Mouse (Mus musculus): ENCODE measurements around the gene Ptges.
A peak's percentile ranks its signal among the peaks of the same experiment; 100 is the strongest.
"Not testable (repeated sequence)": the region's sequence is repeated elsewhere in the genome, so short reads cannot be mapped to it uniquely, and the experiment has no call there.

Gene Ptges

DNA sequence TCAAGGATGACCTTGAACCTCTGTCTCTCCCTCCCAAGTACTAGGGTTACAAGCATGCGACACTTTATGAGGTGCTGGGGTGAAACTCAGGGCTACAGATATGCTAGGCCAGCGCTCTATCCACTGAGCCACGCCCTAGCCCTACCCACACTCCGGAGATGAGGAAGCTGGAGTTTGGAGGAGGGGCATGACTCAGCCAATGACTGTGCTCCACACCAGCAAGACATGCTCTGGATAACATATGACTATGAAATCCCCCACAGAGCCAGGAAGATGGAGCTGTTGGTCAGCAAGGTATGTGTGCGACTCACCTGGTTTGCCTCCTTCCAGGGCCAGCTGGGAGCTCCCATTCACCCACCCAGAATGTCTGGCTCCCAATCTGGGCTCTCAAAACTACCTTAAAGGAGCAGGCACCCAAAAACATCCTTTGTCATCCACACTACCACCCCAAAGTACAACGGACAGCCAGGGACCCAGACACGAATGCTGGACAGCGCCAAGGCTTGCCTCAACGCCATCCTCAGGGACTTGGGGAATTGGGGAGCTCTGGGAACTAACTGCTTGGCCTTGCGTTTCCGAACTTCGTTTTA lies 675 bp downstream of the Ptges start:
- DNase-seq (ENCODE audit: extremely low read depth, insufficient read length, low spot score) = peak; percentile 77

- DNase-seq (ENCODE audit: extremely low read depth, insufficient read length, low spot score) = peak; percentile 68
Observed at GRCm38 (mm10) chr2:30927844-30928628, 1.6 kb downstream of the Ptges start.

DNA sequence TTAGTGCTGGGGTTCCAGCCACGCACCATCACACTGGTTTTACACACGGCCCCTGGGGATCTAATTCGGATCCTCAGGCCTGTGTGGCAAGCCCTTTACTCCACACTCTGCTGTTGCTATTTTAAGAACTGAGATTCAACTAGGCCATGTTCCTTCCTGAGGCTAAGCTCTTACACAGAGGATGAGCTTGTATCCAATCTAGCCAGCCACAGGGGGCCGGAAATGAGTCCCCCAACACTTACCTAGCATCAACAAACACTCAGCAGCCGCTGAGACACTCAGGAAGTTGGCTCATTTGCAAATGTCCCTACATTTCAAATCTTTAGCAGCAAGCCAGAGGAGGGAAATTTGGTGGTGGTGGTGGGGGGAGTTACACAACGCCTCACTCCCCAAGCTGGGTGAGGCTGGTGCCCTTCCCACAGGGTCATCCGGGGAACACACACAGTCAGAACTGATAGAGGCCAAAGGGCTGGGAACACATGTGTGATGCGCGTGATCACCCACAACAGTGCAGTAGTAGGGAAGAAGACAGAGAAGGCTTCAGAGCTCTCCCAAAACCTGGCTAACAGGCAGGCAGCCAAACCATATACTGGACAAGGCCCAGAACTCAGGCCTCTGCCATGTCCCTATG lies 2.4 kb downstream of the Ptges start:
- DNase-seq (ENCODE audit: extremely low read depth, insufficient read length, low spot score) = peak; percentile 71

- DNase-seq (ENCODE audit: extremely low read depth, insufficient read length, low spot score) = no peak
Observed at GRCm38 (mm10) chr2:30926381-30926780, 3.3 kb downstream of the Ptges start.

GRCm38 (mm10) chr2:30925181-30925580 lies 4.5 kb downstream of the Ptges start:
- DNase-seq (ENCODE audit: extremely low read depth, insufficient read length, low spot score) = peak; percentile 60

GRCm38 (mm10) chr2:30923099-30923498 lies 6.6 kb downstream of the Ptges start:
- DNase-seq (ENCODE audit: extremely low read depth, insufficient read length, low spot score) = no peak

DNA sequence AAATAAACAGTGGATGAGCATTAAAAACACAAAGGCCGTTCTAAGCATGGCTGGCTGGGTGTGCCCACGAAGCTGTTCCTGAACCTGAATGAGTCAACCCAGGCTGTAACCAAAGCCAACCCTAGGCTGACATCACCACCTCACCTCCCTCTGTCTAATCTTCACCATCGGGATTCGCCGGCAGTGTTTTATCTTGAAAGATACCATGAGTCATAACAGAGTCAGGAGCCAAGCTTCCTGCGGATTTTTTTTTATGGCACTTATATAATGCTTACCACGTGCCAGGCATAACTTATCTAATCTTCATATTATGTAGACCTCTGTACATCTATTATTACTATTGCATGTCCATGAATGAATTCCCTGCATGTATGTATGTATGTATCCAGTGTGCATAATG lies 9.4 kb downstream of the Ptges start:
- peak; percentile 55 for DNase-seq (ENCODE audit: extremely low read depth, insufficient read length, low spot score)

DNA sequence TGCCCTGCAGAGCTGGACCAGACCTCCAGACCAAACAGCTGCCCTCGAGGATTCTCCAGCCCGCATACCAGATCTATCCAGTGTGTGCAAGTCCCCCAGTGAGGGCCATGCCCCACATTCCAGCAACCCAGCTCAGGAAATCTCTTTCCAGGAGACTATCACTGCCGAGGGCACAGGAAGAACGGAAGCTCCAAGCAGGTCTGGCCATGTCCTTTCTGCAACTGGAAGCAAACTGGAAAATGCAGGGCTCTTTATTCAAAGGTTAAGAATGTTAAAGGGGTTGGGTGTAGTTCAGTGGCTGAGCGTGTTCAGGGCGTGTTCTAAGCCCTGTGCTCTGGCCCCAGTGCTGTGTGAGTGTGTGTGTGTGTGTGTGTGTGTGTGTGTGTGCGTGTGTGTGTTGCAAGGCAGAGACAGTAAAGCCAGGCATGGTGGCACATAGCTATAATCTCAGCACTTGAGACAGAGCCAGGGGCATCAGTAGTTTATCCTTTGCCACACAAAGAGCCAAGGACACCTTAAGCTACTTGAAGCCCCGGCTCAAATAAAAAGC lies 10.8 kb downstream of the Ptges start:
- DNase-seq (ENCODE audit: extremely low read depth, insufficient read length, low spot score) = peak; percentile 43

DNA sequence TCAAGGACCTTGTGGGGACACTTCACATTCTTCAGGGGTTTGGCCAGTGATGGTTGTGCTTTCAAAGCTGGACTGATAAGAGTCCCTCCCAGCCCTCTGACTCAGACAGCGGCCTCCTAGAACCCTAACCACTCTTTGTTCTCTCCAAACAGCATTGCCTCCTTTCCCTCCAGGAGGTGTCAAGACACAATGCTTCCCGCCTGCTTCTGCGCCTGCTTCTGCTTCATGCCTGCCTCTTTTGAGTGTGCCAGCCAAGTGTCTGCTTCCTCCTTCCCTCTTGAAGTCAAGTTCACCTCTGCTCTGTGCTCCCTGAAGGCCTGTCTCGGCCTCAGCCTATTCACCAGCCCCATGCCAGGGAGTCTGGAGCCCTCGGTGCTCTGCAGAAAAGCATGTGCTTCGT lies 11.5 kb downstream of the Ptges start:
- peak; percentile 41 for DNase-seq (ENCODE audit: extremely low read depth, insufficient read length, low spot score)

GRCm38 (mm10) chr2:30917649-30918048 lies 12.0 kb downstream of the Ptges start:
- peak; percentile 78 for DNase-seq (ENCODE audit: extremely low read depth, insufficient read length, low spot score)

DNA sequence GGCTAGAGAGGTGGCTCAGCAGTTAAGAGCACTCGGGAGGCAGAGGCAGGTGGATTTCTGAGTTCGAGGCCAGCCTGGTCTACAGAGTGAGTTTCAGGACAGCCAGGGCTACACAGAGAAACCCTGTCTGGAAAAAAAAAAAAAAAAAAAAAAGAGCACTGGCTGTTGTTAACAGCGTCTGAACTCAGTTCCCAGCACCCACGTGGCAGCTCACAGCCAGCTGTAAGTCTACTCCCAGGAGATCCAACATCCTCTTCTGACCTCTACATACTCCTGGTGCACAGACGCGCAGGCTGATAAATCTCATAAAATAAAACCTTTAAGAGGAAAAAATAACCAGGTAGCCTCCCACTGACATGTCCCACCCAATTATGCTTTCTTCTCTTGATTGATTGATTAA lies 13.7 kb downstream of the Ptges start:
- not testable (repeated sequence) for DNase-seq (ENCODE audit: extremely low read depth, insufficient read length, low spot score)

DNA sequence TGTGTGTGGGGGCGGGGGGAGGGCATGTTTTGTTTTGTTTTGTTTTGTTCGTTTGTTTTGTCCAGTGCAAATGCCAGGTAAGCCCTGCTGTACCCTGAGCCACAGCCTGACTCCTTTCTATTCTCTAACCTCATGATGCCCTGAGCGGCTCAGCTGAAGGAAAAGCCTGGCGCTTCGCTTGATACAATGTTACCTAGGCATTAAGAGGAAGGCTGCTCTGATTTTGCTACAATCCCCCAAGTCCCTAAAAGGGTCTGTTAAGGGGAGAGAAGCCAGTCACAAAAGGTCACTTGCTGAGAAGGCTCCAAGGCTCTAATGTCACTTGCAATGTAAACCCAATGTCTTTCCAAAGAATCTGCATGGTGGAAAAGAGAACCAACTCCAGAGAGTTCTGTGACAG lies 14.3 kb downstream of the Ptges start:
- DNase-seq (ENCODE audit: extremely low read depth, insufficient read length, low spot score) = no peak

GRCm38 (mm10) chr2:30914836-30915235 lies 14.8 kb downstream of the Ptges start:
- DNase-seq (ENCODE audit: extremely low read depth, insufficient read length, low spot score) = no peak

GRCm38 (mm10) chr2:30913022-30913421 lies 16.6 kb downstream of the Ptges start:
- DNase-seq (ENCODE audit: extremely low read depth, insufficient read length, low spot score) = no peak

GRCm38 (mm10) chr2:30912291-30912773 lies 17.3 kb downstream of the Ptges start:
- peak; percentile 59 for DNase-seq (ENCODE audit: extremely low read depth, insufficient read length, low spot score)

- no peak for DNase-seq (ENCODE audit: extremely low read depth, insufficient read length, low spot score)
Observed at GRCm38 (mm10) chr2:30906641-30907040, 23.0 kb downstream of the Ptges start.

DNA sequence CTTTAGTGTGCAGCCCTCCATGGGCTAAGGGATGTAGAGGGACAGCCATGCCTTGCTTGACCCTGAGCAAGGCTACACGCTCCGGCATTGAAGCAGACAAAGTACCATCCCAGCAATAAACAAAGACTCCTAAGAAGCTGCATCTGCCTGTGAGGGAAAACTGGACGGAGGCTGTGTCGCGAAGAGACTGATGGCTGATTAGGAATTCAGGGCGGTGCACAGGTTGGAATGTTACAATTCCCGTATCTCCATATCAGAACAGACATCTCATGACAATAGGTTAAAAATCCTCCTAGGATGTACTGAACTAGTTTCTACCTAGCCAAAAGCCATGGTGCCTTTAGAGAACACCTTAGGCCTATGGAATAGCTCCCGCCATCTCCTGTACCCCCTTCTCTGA lies 23.8 kb downstream of the Ptges start:
- no peak for DNase-seq (ENCODE audit: extremely low read depth, insufficient read length, low spot score)

GRCm38 (mm10) chr2:30904991-30905390 lies 24.7 kb downstream of the Ptges start:
- no peak for DNase-seq (ENCODE audit: extremely low read depth, insufficient read length, low spot score)

- no peak for DNase-seq (ENCODE audit: extremely low read depth, insufficient read length, low spot score)
Observed at GRCm38 (mm10) chr2:30904231-30904630, 25.4 kb downstream of the Ptges start.

DNA sequence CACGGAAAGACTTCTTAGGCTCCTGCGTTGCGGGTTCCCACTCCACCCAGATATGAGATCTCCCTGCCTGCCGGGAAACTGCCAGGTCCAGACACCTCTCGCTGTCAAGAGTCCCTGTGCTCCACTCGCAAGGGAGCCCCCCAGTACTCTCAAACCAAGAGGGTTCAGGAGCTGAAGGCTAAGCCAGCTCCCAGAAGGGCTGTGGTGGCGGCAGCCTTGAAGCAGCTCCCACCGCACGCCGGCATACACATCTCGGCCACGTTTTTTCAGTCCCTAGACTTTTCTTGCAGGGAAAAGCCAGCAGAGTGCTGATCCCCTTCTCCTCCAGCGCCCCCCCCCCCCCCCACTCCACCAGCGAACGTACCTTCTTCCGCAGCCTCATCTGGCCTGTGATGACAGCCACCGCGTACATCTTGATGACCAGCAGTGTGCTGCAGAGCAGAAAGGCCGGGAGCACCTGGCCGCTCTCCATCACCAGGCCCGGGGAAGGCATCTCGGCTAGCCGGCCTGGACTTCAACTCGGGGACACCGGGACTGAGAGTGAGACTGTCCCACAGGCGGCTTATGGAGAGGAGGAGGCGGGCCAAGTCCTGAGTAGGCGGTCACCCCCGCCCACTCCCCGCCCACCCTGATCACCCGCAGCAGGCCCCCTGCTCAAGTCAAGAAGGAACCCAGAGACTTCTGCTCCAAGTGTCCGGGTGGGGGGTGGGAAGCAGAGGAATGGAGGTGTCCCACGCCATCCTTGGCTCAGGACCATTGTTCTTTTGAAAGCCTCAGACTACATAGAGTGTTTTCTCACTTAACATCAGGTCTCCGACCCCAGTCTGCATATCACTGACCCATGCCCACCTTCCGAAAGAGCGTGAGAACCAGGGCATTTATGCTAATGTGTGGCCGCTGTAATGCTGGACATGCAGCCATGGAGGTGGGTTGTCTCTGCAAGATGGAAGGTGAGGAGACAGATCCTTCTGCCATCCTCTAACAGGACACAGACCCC lies 26.6 kb downstream of the Ptges start:
- no peak for DNase-seq (ENCODE audit: extremely low read depth, insufficient read length, low spot score)

All from 3134 (cell line).